Mouse (Mus musculus) hindbrain, embryonic 11.5 days (tissue): ENCODE measurements around the gene Ttc17. TPM values are rescaled to one million over a fixed set of nuclear protein-coding genes. Genes with fewer than 3 reads are reported as not detected.
A peak's percentile ranks its signal among the peaks of the same experiment; 100 is the strongest.

Experiments
- ATAC-seq: fragments of 200-750 bp; cut with Nextera tagmentation; 2 replicates; pipeline ENCODE4 v1.8.0; 2017; ENCODE audit warnings: mild to moderate bottlenecking, moderate TSS enrichment, moderate library complexity; ENCODE audit not compliant: low FRiP score
- DNase-seq: peaks from one replicate; pipeline ENCODE4 v3.0.0-alpha.2; 2015; ENCODE audit warnings: low spot score
- H3K27ac ChIP-seq: fragments of 300-500 bp; sonication (generic); 2 replicates; pipeline ENCODE4 v1.5.1; 2014; ENCODE audit warnings: mild to moderate bottlenecking, low read depth, low read length
- H3K27me3 ChIP-seq: fragments of 300-500 bp; sonication (generic); 2 replicates; pipeline ENCODE4 v1.6.1; 2014; ENCODE audit warnings: mild to moderate bottlenecking, low read length, moderate library complexity, mixed read lengths; ENCODE audit not compliant: control insufficient read depth, insufficient read depth
- H3K36me3 ChIP-seq: fragments of 300-500 bp; sonication (generic); 2 replicates; pipeline ENCODE4 v1.6.1; 2014; ENCODE audit warnings: mild to moderate bottlenecking, low read length, moderate library complexity, mixed read lengths; ENCODE audit not compliant: control insufficient read depth, insufficient read depth
- H3K4me1 ChIP-seq: fragments of 300-500 bp; sonication (generic); replicated peaks from 2 replicates; pipeline ENCODE4 v1.6.1; 2014; ENCODE audit warnings: low read length, mixed read lengths; ENCODE audit not compliant: control insufficient read depth, insufficient read depth
- H3K4me2 ChIP-seq: fragments of 300-500 bp; sonication (generic); replicated peaks from 2 replicates; pipeline ENCODE4 v1.6.1; 2014; ENCODE audit warnings: mild to moderate bottlenecking, low read depth, low read length
- H3K4me3 ChIP-seq: fragments of 300-500 bp; sonication (generic); 2 replicates; pipeline ENCODE4 v1.5.1; 2014; ENCODE audit warnings: low read depth, low read length
- H3K9ac ChIP-seq: fragments of 300-500 bp; sonication (generic); 2 replicates; pipeline ENCODE4 v1.6.1; 2014; ENCODE audit warnings: low read depth, low read length
- H3K9me3 ChIP-seq: fragments of 300-500 bp; sonication (generic); 2 replicates; pipeline ENCODE4 v1.6.1; 2016; ENCODE audit warnings: low read length; ENCODE audit not compliant: control insufficient read depth
- whole genome bisulfite sequencing: fragments of 180-500 bp; shearing (Covaris S2); extraction: QIAGEN DNeasy Blood & Tissue Kit; methylation state at CpG from one replicate; pipeline ENCODE4 v1.1.7; 2014; 5-methylcytosine and 5-hydroxymethylcytosine counted together
- polyA plus RNA-seq: library from polyadenylated mRNA; unstranded; fragments of >200 nt; fragmentation: Nextera tagmentation; extraction: Ambion mirVana; gene quantifications from 2 replicates; pipeline ENCODE4 v1.2.1, GENCODE M21; 2014

Ttc17 gene
- polyA plus RNA-seq, 1 experiment from 2014 or later, result 16.3 TPM

- H3K36me3 ChIP-seq, result peaks cover 7% of the 10 kb centered on the region
- DNase-seq (no peak), ATAC-seq (no peak)
- H3K27ac ChIP-seq, result no peak overlapping the region
- H3K9me3 ChIP-seq, result no peaks in the 10 kb centered on the region
- H3K4me2 ChIP-seq, result no peak overlapping the region
- no peaks in the 10 kb centered on the region for H3K4me1 ChIP-seq
- H3K27me3 ChIP-seq, result no peaks in the 10 kb centered on the region
- WGBS, result 77% methylated on average over 3 of the region's 3 CpGs
- no peak overlapping the region for H3K4me3 ChIP-seq
- H3K9ac ChIP-seq, result no peak overlapping the region
Observed at GRCm38 (mm10) chr2:94297467-94297866, 109.0 kb downstream of the Ttc17 start.

- no peak overlapping the region for H3K27ac ChIP-seq
- no peak overlapping the region; the same call in 1 of the 2 replicates for H3K9ac ChIP-seq
- no peak overlapping the region for H3K4me2 ChIP-seq
- no peaks in the 10 kb centered on the region for H3K9me3 ChIP-seq
- H3K27me3 ChIP-seq, result no peaks in the 10 kb centered on the region
- H3K4me1 ChIP-seq, result peaks cover 3% of the 10 kb centered on the region; the same call in 1 of the 2 replicates
- no peaks in the 10 kb centered on the region for H3K36me3 ChIP-seq
- peak; percentile 33 for ATAC-seq
- no peak overlapping the region for H3K4me3 ChIP-seq
- 7% methylated on average over 5 of the region's 5 CpGs for WGBS
- DNase-seq, result peak; percentile 87
Observed at GRCm38 (mm10) chr2:94290483-94290882, 116.0 kb downstream of the Ttc17 start.

DNA sequence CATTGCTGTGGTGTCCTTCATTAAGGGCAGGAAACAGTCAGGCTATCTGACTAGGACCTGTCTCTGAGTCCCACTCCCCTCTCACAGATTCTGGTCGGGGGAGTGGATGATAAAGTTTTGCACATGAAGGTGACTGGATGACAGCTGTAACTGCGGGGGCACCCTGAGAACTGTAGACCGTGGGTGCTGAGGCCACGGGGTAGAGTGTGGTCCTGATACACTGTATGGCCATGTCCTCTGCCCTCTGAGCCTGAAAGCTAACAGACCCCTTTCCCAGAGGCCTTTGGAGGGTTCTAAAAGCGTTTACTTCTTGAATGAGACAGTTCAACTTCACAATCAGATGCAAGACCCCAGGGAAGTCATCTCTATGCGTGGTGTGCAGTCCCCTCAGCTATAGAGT lies 116.8 kb downstream of the Ttc17 start:
- peak overlapping the region; percentile 69; the same call in 1 of the 2 replicates for H3K27ac ChIP-seq
- ATAC-seq (peak; percentile 53), DNase-seq (no peak)
- no peaks in the 10 kb centered on the region for H3K27me3 ChIP-seq
- no peaks in the 10 kb centered on the region for H3K9me3 ChIP-seq
- H3K4me1 ChIP-seq, result peaks cover 3% of the 10 kb centered on the region; the same call in 1 of the 2 replicates
- no peaks in the 10 kb centered on the region for H3K36me3 ChIP-seq
- peak overlapping the region; percentile 8; the same call in 1 of the 2 replicates for H3K9ac ChIP-seq
- H3K4me2 ChIP-seq, result no peak overlapping the region
- WGBS, result 53% methylated on average over 6 of the region's 6 CpGs
- no peak overlapping the region for H3K4me3 ChIP-seq

DNA sequence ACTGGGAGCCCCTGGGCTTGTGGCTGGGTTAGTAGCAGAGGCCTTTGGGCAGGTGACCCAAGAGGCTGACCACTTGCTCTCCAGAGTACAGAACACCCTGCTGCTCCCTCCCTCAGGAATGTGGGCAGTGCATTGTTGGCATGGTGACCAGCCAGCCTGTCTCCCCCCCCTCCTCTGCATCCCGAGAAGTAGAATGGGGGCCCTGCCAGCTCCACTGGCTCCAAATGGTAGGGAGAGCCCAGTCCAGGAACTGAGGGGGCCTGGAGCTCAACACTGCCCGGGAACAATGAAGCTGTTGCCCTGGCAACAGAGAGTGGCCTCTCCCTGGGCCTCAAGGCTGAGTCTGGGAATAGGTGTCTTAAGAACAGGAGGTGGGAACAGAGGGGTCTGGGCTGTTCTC lies 117.3 kb downstream of the Ttc17 start:
- peak overlapping the region; percentile 8; the same call in 1 of the 2 replicates for H3K9ac ChIP-seq
- H3K27ac ChIP-seq, result peak overlapping the region; percentile 69; the same call in 1 of the 2 replicates
- DNase-seq (peak; percentile 80), ATAC-seq (peak; percentile 95)
- WGBS, result 3% methylated on average over 2 of the region's 2 CpGs
- no peaks in the 10 kb centered on the region for H3K9me3 ChIP-seq
- no peak overlapping the region for H3K4me3 ChIP-seq
- H3K4me1 ChIP-seq, result peaks cover 3% of the 10 kb centered on the region; the same call in 1 of the 2 replicates
- H3K36me3 ChIP-seq, result no peaks in the 10 kb centered on the region
- H3K27me3 ChIP-seq, result no peaks in the 10 kb centered on the region
- H3K4me2 ChIP-seq, result no peak overlapping the region; the same call in 1 of the 2 replicates

DNA sequence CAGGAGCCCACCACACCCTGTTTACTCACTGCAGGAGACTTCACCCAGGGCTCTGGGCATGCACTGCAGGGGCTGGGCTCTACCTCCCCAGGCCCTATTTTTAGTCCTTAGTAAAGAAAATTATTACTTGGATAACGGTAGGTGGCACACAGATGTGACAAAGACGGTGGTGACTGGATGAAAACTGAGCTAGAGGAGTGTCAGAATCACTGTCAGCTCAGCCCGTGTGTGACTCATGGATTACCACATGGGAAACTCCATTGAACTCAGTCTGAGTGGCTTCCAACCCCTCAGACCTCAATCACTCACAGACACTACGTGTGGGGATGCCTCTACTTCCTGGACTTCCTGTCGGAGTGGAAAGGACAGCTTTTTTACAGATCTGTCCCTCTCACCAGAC lies 118.4 kb downstream of the Ttc17 start:
- Histone ChIP-seq H3K27ac (no peak overlapping the region), H3K36me3 (no peaks in the 10 kb centered on the region), H3K4me3 (no peak overlapping the region), H3K9ac (no peak overlapping the region), H3K4me1 (peaks cover 3% of the 10 kb centered on the region; the same call in 1 of the 2 replicates), H3K27me3 (no peaks in the 10 kb centered on the region), H3K9me3 (no peaks in the 10 kb centered on the region), H3K4me2 (no peak overlapping the region)
- WGBS, result 41% methylated on average over 5 of the region's 5 CpGs
- no peak for DNase-seq
- no peak for ATAC-seq

- Histone ChIP-seq H3K4me1 (peaks cover 3% of the 10 kb centered on the region; the same call in 1 of the 2 replicates), H3K9me3 (no peaks in the 10 kb centered on the region), H3K9ac (no peak overlapping the region), H3K4me2 (no peak overlapping the region), H3K27me3 (no peaks in the 10 kb centered on the region), H3K4me3 (no peak overlapping the region), H3K27ac (no peak overlapping the region), H3K36me3 (no peaks in the 10 kb centered on the region)
- no peak for DNase-seq
- WGBS, result 72% methylated on average over 7 of the region's 7 CpGs
- ATAC-seq, result no peak
Observed at GRCm38 (mm10) chr2:94287435-94287834, 119.1 kb downstream of the Ttc17 start.

DNA sequence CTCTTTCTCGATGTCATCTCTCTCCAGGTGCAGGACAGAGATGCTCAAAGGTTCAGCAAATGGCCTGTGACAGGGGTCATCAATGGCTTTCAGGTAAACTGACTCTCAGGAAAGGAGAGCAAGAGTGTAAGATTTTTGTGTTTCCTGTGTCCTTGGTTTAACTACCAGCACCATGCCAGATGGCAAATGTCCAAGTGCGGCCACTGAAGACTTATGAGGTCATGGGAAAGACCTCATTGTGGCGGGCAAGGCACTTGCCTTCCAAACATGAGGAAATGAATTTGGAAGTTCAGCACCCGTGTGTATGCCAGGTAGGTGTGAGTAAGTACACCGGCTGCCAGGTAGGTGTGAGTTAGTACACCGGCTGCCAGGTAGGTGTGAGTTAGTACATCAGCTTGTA lies 123.0 kb downstream of the Ttc17 start:
- Histone ChIP-seq H3K27me3 (no peaks in the 10 kb centered on the region), H3K4me1 (no peaks in the 10 kb centered on the region), H3K27ac (no peak overlapping the region), H3K36me3 (no peaks in the 10 kb centered on the region), H3K4me3 (no peak overlapping the region), H3K4me2 (no peak overlapping the region), H3K9me3 (no peaks in the 10 kb centered on the region), H3K9ac (no peak overlapping the region)
- no peak for ATAC-seq
- no peak for DNase-seq
- WGBS, result 89% methylated on average over 6 of the region's 6 CpGs

GRCm38 (mm10) chr2:94279596-94279995 lies 126.9 kb downstream of the Ttc17 start:
- DNase-seq (no peak), ATAC-seq (no peak)
- Histone ChIP-seq H3K27ac (no peak overlapping the region), H3K27me3 (peaks cover under 1% of the 10 kb centered on the region; the same call in 1 of the 2 replicates), H3K4me3 (no peak overlapping the region), H3K9me3 (no peaks in the 10 kb centered on the region), H3K36me3 (no peaks in the 10 kb centered on the region), H3K4me1 (no peaks in the 10 kb centered on the region), H3K4me2 (no peak overlapping the region), H3K9ac (no peak overlapping the region)
- 82% methylated on average over 5 of the region's 5 CpGs for WGBS

DNA sequence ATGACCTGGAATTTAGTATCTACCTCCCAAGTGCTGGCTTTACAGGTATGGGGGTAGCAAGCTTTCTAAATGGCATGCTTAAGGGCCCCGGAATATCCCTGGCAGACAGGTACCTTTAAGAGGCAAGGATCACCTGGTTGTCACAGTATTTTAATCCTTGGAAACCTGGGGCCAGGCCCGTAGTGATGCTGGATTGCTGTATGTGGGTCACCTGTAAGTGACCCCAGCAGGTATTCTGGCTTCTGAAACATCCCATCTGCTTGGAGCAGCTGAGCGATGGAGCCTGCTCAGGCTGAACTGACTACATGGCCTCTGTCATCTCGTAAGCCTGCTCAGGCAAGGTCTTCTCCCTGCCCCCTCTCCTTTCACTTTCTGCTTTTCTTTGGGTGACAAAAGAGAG lies 130.4 kb downstream of the Ttc17 start:
- Histone ChIP-seq H3K4me3 (no peak overlapping the region), H3K9ac (no peak overlapping the region), H3K4me1 (no peaks in the 10 kb centered on the region; the same call in 1 of the 2 replicates), H3K27ac (no peak overlapping the region), H3K27me3 (peaks cover 4% of the 10 kb centered on the region; the same call in 1 of the 2 replicates), H3K36me3 (no peaks in the 10 kb centered on the region), H3K9me3 (no peaks in the 10 kb centered on the region), H3K4me2 (no peak overlapping the region)
- WGBS, result 70% methylated on average over 4 of the region's 4 CpGs
- no peak for ATAC-seq
- no peak for DNase-seq
